Mouse (Mus musculus) midbrain, postnatal 0 days (tissue): ENCODE data around the gene Acbd3. TPM values are rescaled to one million over a fixed set of nuclear protein-coding genes. Genes with fewer than 3 reads are reported as not detected.
A peak's percentile ranks its signal among the peaks of the same experiment; 100 is the strongest.

ENCODE experiments used
- ATAC-seq: fragments of 200-750 bp; cut with Nextera tagmentation; 2 replicates; pipeline ENCODE4 v1.8.0; 2017; ENCODE audit warnings: moderate number of reproducible peaks, mild to moderate bottlenecking, moderate TSS enrichment, moderate library complexity; ENCODE audit not compliant: low FRiP score
- DNase-seq: peaks from one replicate; pipeline ENCODE4 v3.0.0-alpha.2; 2015; ENCODE audit warnings: low spot score
- H3K27ac ChIP-seq: fragments of 300-500 bp; sonication (generic); 2 replicates; pipeline ENCODE4 v1.5.1; 2014; ENCODE audit warnings: low read depth, mild to moderate bottlenecking, low read length, mixed read lengths
- H3K27me3 ChIP-seq: fragments of 300-500 bp; sonication (generic); 2 replicates; pipeline ENCODE4 v1.6.1; 2014; ENCODE audit warnings: low read length, control low read depth, mixed read lengths; ENCODE audit not compliant: insufficient read depth
- H3K36me3 ChIP-seq: fragments of 300-500 bp; sonication (generic); 2 replicates; pipeline ENCODE4 v1.6.1; 2014; ENCODE audit warnings: low read length, control low read depth, mixed read lengths; ENCODE audit not compliant: insufficient read depth
- H3K4me1 ChIP-seq: fragments of 300-500 bp; sonication (generic); 2 replicates; pipeline ENCODE4 v1.6.1; 2014; ENCODE audit warnings: mild to moderate bottlenecking, control low read depth, antibody characterized with exemption, low read length, mixed read lengths; ENCODE audit not compliant: insufficient read depth
- H3K4me2 ChIP-seq: fragments of 300-500 bp; sonication (generic); 2 replicates; pipeline ENCODE4 v1.6.1; 2014; ENCODE audit warnings: low read depth, mild to moderate bottlenecking, low read length, mixed read lengths; ENCODE audit not compliant: poor library complexity, severe bottlenecking
- H3K4me3 ChIP-seq: fragments of 300-500 bp; sonication (generic); 2 replicates; pipeline ENCODE4 v1.5.1; 2014; ENCODE audit warnings: low read depth, mild to moderate bottlenecking, low read length, moderate library complexity
- H3K9ac ChIP-seq: fragments of 300-500 bp; sonication (generic); replicated peaks from 2 replicates; pipeline ENCODE4 v1.6.1; 2014; ENCODE audit warnings: mild to moderate bottlenecking, low read length, moderate library complexity, mixed read lengths; ENCODE audit not compliant: poor library complexity, severe bottlenecking
- H3K9me3 ChIP-seq: fragments of 300-500 bp; sonication (generic); 2 replicates; pipeline ENCODE4 v1.6.1; 2016; ENCODE audit warnings: low read length, control low read depth
- CTCF ChIP-seq: IDR thresholded peaks from 2 replicates; pipeline ENCODE4 v1.5.1; 2016; ENCODE audit warnings: antibody characterized with exemption, mild to moderate bottlenecking
- WGBS: fragments of 180-500 bp; shearing (Covaris S2); extraction: QIAGEN DNeasy Blood & Tissue Kit; methylation state at CpG from one replicate; pipeline ENCODE4 v1.1.7; 2014; 5-methylcytosine and 5-hydroxymethylcytosine counted together
- polyA plus RNA-seq: library from polyadenylated mRNA; unstranded; fragments of >200 nt; fragmentation: Nextera tagmentation; extraction: Ambion mirVana; gene quantifications from 2 replicates; pipeline ENCODE4 v1.2.1, GENCODE M21; 2015
- total RNA-seq: library from RNA; depleted of rRNA; stranded (reverse); fragments of >200 nt; gene quantifications from 2 replicates; pipeline ENCODE4 v1.2.3, GENCODE M21; 2014

The Acbd3 gene
- total and polyA plus RNA-seq, 2 experiments from 2014 or later, result 18.8 to 30.0 TPM

DNA sequence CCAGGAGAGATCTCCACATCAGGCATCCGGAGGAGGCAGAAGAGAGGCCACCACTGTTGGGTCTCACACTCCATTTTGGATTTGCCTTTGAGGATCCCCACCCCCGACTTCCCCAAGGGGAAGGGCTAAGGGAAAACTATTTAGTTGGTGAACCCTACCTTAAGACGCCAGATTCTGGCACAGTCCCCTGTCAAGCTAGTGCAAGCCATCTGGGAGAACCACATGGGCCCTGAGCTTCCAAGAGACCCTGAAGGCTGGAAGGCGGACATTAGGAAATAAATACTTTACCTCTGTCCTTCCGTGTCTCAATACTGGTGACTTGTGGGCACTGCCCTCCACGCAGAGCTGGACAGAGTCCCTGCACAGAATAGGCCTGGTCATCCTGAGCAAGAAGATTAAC lies 50.7 kb downstream of the Acbd3 start:
- H3K4me1 ChIP-seq, result no peaks in the 10 kb centered on the region
- H3K4me2 ChIP-seq, result no peak overlapping the region

DNA sequence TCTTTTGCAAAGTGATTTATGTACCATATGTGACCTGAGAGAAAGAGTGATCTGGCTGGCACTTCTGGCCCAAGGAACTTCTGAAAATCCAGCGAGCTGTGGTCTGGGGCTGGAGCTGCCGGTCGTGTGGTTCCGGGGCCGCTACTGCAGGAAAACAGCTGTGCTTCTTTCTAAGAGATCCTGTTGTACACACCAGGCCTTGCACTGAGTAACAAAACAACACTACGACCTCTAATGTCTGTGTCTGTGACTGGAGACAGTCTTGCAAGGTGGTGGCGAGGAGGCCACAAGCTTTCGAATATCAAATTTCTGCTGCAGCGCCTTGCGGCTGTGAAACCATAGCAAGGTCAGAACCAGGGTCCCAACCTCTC lies 51.4 kb downstream of the Acbd3 start:
- WGBS, result 6% methylated on average over 10 of the region's 10 CpGs
- H3K4me1 ChIP-seq, result no peaks in the 10 kb centered on the region
- no peaks in the 10 kb centered on the region for H3K27me3 ChIP-seq
- H3K9ac ChIP-seq, result peak overlapping the region; percentile 77
- no peaks in the 10 kb centered on the region for H3K9me3 ChIP-seq
- DNase-seq (no peak), ATAC-seq (peak; percentile 22; the same call in 1 of the 2 replicates)
- peak overlapping the region; percentile 65 for H3K4me3 ChIP-seq
- peak overlapping the region; percentile 84 for H3K27ac ChIP-seq
- H3K36me3 ChIP-seq, result no peaks in the 10 kb centered on the region
- peak overlapping the region; percentile 99 for H3K4me2 ChIP-seq
- TF ChIP-seq CTCF, result no peak

More for the DNA sequence above, 50.7 kb downstream of the Acbd3 start:
- no peak overlapping the region for H3K4me3 ChIP-seq
- H3K9ac ChIP-seq, result no peak overlapping the region
- no peaks in the 10 kb centered on the region for H3K27me3 ChIP-seq
- no peak for ATAC-seq
- TF ChIP-seq CTCF, result no peak
- no peak overlapping the region for H3K27ac ChIP-seq
- H3K36me3 ChIP-seq, result no peaks in the 10 kb centered on the region
- WGBS, result 80% methylated on average over 6 of the region's 6 CpGs
- H3K9me3 ChIP-seq, result no peaks in the 10 kb centered on the region
- no peak for DNase-seq

- H3K4me3 ChIP-seq, result peak overlapping the region; percentile 65
- DNase-seq (peak; percentile 93), ATAC-seq (peak; percentile 85)
- WGBS, result under 1% methylated on average over 55 of the region's 56 CpGs
- H3K4me1 ChIP-seq, result no peaks in the 10 kb centered on the region
- no peaks in the 10 kb centered on the region for H3K9me3 ChIP-seq
- no peaks in the 10 kb centered on the region for H3K36me3 ChIP-seq
- peak; percentile 74 for TF ChIP-seq CTCF
- H3K27me3 ChIP-seq, result no peaks in the 10 kb centered on the region
- peak overlapping the region; percentile 84 for H3K27ac ChIP-seq
- H3K9ac ChIP-seq, result peak overlapping the region; percentile 77
- H3K4me2 ChIP-seq, result peak overlapping the region; percentile 99
Measured at GRCm38 (mm10) chr1:180777660-180778402, 52.0 kb downstream of the Acbd3 start.

DNA sequence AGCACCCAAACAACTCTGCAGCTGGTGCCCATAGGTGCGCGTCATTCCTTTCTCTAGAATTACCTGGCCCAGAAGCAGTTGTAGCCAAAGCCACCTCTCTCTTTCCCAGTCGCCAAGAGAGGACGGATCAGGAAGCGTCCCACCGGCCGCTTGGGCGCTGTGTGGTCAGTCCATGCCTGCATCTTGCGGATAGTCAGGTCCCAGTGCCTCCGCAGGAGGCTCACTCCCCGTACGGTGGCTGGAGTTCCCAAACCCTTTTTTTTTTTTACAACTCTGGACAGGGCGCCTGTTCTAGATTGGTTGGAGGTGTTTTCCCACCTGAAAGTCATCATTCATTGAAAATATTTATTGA lies 52.5 kb downstream of the Acbd3 start:
- Histone ChIP-seq H3K4me2 (peak overlapping the region; percentile 99), H3K27ac (no peak overlapping the region), H3K9ac (peak overlapping the region; percentile 77), H3K36me3 (no peaks in the 10 kb centered on the region), H3K27me3 (no peaks in the 10 kb centered on the region), H3K4me1 (no peaks in the 10 kb centered on the region), H3K9me3 (no peaks in the 10 kb centered on the region), H3K4me3 (peak overlapping the region; percentile 65)
- under 1% methylated on average over 13 of the region's 13 CpGs for WGBS
- 0 out of 2 replicates have a peak, but pooled peaks have one; percentile 4 for TF ChIP-seq CTCF
- ATAC-seq, result peak; percentile 6; the same call in 1 of the 2 replicates
- no peak for DNase-seq

- Histone ChIP-seq H3K27me3 (no peaks in the 10 kb centered on the region), H3K9me3 (no peaks in the 10 kb centered on the region), H3K4me2 (no peak overlapping the region), H3K9ac (no peak overlapping the region), H3K27ac (no peak overlapping the region), H3K4me1 (no peaks in the 10 kb centered on the region), H3K36me3 (no peaks in the 10 kb centered on the region), H3K4me3 (peak overlapping the region; percentile 65; the same call in 1 of the 2 replicates)
- WGBS, result 86% methylated on average over 10 of the region's 10 CpGs
- ATAC-seq (no peak), DNase-seq (no peak)
- no peak for TF ChIP-seq CTCF
Measured at GRCm38 (mm10) chr1:180778941-180779340, 53.1 kb downstream of the Acbd3 start.

DNA sequence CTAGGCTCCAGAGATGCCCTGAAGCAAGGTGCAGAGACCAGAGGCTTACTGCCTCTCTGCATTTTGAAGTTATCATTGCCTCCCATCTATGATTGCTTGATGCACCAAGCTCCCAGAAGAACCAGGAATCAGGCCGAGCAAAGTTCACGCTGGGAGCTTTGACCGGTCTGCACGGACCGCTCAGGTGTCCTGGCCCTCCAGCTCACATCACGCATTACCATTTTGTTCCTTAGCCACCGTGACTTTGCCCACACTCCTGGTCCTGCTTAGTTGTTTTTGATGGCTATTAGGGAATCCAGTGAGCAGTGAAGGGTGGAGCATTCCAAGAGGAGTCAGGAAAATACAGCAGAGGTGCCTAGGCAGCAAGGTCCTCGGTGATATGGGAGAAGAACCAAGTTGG lies 54.4 kb downstream of the Acbd3 start:
- no peak overlapping the region for H3K4me2 ChIP-seq
- no peaks in the 10 kb centered on the region for H3K36me3 ChIP-seq
- no peak overlapping the region for H3K9ac ChIP-seq
- no peaks in the 10 kb centered on the region for H3K4me1 ChIP-seq
- DNase-seq (no peak), ATAC-seq (no peak)
- no peak for TF ChIP-seq CTCF
- no peak overlapping the region for H3K27ac ChIP-seq
- no peak overlapping the region for H3K4me3 ChIP-seq
- 88% methylated on average over 8 of the region's 8 CpGs for WGBS
- no peaks in the 10 kb centered on the region for H3K27me3 ChIP-seq
- no peaks in the 10 kb centered on the region for H3K9me3 ChIP-seq
